Mouse (Mus musculus) intestine, embryonic 14.5 days (tissue): ENCODE data around the gene Fam19a2. TPM values are rescaled to one million over a fixed set of nuclear protein-coding genes. Genes with fewer than 3 reads are reported as not detected.

Source experiments
- ATAC-seq: fragments of 200-750 bp; cut with Nextera tagmentation; replicated peaks from 2 replicates; pipeline ENCODE4 v1.8.0; 2017; ENCODE audit warnings: low read depth, moderate number of reproducible peaks, moderate TSS enrichment, moderate library complexity; ENCODE audit not compliant: low FRiP score, low TSS enrichment
- DNase-seq: peaks from one replicate; pipeline ENCODE4 v3.0.0-alpha.2; 2018; ENCODE audit warnings: low spot score
- H3K27ac ChIP-seq: fragments of 300-500 bp; sonication (generic); 2 replicates; pipeline ENCODE4 v1.5.1; 2014; ENCODE audit warnings: low read depth, mild to moderate bottlenecking, control low read depth
- H3K27me3 ChIP-seq: fragments of 300-500 bp; sonication (generic); replicated peaks from 2 replicates; pipeline ENCODE4 v1.6.1; 2014; ENCODE audit warnings: low read length, control low read depth; ENCODE audit not compliant: control insufficient read depth, insufficient read depth
- H3K36me3 ChIP-seq: fragments of 300-500 bp; sonication (generic); 2 replicates; pipeline ENCODE4 v1.6.1; 2014; ENCODE audit warnings: low read length, control low read depth; ENCODE audit not compliant: control insufficient read depth, insufficient read depth
- H3K4me1 ChIP-seq: fragments of 300-500 bp; sonication (generic); replicated peaks from 2 replicates; pipeline ENCODE4 v1.6.1; 2014; ENCODE audit warnings: low read length, control low read depth, mixed read lengths; ENCODE audit not compliant: control insufficient read depth, insufficient read depth
- H3K4me2 ChIP-seq: fragments of 300-500 bp; sonication (generic); 2 replicates; pipeline ENCODE4 v1.6.1; 2014; ENCODE audit warnings: low read length
- H3K4me3 ChIP-seq: fragments of 300-500 bp; sonication (generic); 2 replicates; pipeline ENCODE4 v1.5.1; 2014; ENCODE audit warnings: low read depth, low read length, control low read depth, mixed read lengths
- H3K9ac ChIP-seq: fragments of 300-500 bp; sonication (generic); 2 replicates; pipeline ENCODE4 v1.6.1; 2014; ENCODE audit warnings: mild to moderate bottlenecking, low read length
- H3K9me3 ChIP-seq: fragments of 300-500 bp; sonication (generic); 2 replicates; pipeline ENCODE4 v1.6.1; 2016; ENCODE audit warnings: low read length, control low read depth; ENCODE audit not compliant: control insufficient read depth
- WGBS: fragments of 180-500 bp; shearing (Covaris S2); extraction: QIAGEN DNeasy Blood & Tissue Kit; methylation state at CpG from one replicate; pipeline ENCODE4 v1.1.7; 2014; 5-methylcytosine and 5-hydroxymethylcytosine counted together
- polyA plus RNA-seq: library from polyadenylated mRNA; unstranded; fragments of >200 nt; fragmentation: Nextera tagmentation; extraction: Ambion mirVana; gene quantifications from 2 replicates; pipeline ENCODE4 v1.2.1, GENCODE M21; 2014

Fam19a2 gene
- polyA plus RNA-seq, 1 experiment from 2014 or later, result 2.8 TPM

- ATAC-seq, result no peak
- 62% methylated on average over 2 of the region's 2 CpGs for WGBS
- no peak for DNase-seq
- H3K9me3 ChIP-seq, result 0 out of 2 replicates have a peak, but pooled peaks cover 5% of the 10 kb centered on the region
- H3K4me1 ChIP-seq, result no peaks in the 10 kb centered on the region
- no peak overlapping the region for H3K27ac ChIP-seq
- H3K9ac ChIP-seq, result no peak overlapping the region
- H3K27me3 ChIP-seq, result no peaks in the 10 kb centered on the region
- H3K4me2 ChIP-seq, result no peak overlapping the region
- H3K4me3 ChIP-seq, result no peak overlapping the region
- no peaks in the 10 kb centered on the region for H3K36me3 ChIP-seq
Measured at GRCm38 (mm10) chr10:123605671-123606070, 341.9 kb downstream of the Fam19a2 start.

GRCm38 (mm10) chr10:123626691-123627090 is 362.9 kb downstream of the Fam19a2 start:
- Histone ChIP-seq H3K9ac (no peak overlapping the region), H3K9me3 (no peaks in the 10 kb centered on the region), H3K27me3 (no peaks in the 10 kb centered on the region), H3K4me3 (no peak overlapping the region), H3K27ac (no peak overlapping the region), H3K4me1 (no peaks in the 10 kb centered on the region; the same call in 1 of the 2 replicates), H3K4me2 (no peak overlapping the region), H3K36me3 (no peaks in the 10 kb centered on the region)
- ATAC-seq, result no peak
- DNase-seq, result no peak
- WGBS, result 83% methylated on average over 2 of the region's 2 CpGs

GRCm38 (mm10) chr10:123629248-123629744 is 365.5 kb downstream of the Fam19a2 start:
- ATAC-seq, result no peak

DNA sequence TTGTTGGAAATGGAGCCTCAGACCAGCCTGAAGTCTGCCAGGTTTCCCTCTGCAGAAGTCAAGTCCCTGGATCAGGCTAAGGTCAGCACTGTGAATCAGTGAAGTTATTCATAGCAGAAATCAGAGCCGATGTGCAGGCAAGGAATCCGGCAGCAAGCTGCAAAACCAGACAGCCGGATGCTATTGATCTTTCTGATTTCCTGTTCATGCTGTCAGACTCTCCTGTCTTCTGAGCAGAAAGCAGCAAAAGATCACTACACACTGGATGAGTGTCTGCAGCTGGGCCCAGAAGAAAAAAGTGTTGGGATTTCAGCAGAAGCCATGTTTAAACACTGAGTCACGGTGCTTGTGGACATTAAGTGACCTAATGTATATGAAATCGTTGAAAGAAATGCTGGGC is 368.2 kb downstream of the Fam19a2 start:
- ATAC-seq (no peak), DNase-seq (no peak)
- H3K9ac ChIP-seq, result no peak overlapping the region
- no peaks in the 10 kb centered on the region for H3K27me3 ChIP-seq
- no peaks in the 10 kb centered on the region for H3K36me3 ChIP-seq
- 34% methylated on average over 5 of the region's 5 CpGs for WGBS
- peak overlapping the region; percentile 6; the same call in 1 of the 2 replicates for H3K27ac ChIP-seq
- no peak overlapping the region for H3K4me3 ChIP-seq
- no peaks in the 10 kb centered on the region for H3K9me3 ChIP-seq
- H3K4me2 ChIP-seq, result no peak overlapping the region
- peaks cover 6% of the 10 kb centered on the region; the same call in 1 of the 2 replicates for H3K4me1 ChIP-seq

More at GRCm38 (mm10) chr10:123629248-123629744, 365.5 kb downstream of the Fam19a2 start:
- no peak for DNase-seq
- H3K4me3 ChIP-seq, result no peak overlapping the region
- no peaks in the 10 kb centered on the region for H3K9me3 ChIP-seq
- peaks cover 6% of the 10 kb centered on the region; the same call in 1 of the 2 replicates for H3K4me1 ChIP-seq
- H3K27me3 ChIP-seq, result no peaks in the 10 kb centered on the region
- no peak overlapping the region for H3K27ac ChIP-seq
- no peak overlapping the region for H3K9ac ChIP-seq
- no peak overlapping the region for H3K4me2 ChIP-seq
- no peaks in the 10 kb centered on the region for H3K36me3 ChIP-seq
- 79% methylated on average over 5 of the region's 5 CpGs for WGBS

DNA sequence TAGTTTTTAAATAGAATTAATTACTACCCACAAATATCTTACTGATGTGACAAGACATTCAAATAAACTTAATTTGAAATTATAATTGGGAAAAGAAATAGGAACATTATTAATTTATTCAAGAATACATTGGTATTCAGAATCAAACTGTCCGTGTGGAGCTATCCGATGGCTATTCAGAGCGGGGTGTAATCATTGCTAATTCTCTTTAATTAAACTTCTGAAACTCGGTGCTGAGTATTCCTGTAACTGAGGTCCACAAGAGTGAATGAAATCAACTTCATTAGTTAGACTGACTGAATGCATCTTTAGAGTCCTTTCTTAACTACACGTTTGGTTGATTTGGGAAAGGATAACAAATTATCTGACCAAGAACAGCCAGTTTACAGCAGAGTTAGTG is 372.9 kb downstream of the Fam19a2 start:
- WGBS, result 87% methylated on average over 5 of the region's 5 CpGs
- Histone ChIP-seq H3K4me2 (no peak overlapping the region), H3K27ac (no peak overlapping the region), H3K9ac (no peak overlapping the region), H3K9me3 (no peaks in the 10 kb centered on the region), H3K36me3 (no peaks in the 10 kb centered on the region), H3K4me1 (peaks cover 6% of the 10 kb centered on the region; the same call in 1 of the 2 replicates), H3K27me3 (no peaks in the 10 kb centered on the region), H3K4me3 (no peak overlapping the region)
- ATAC-seq (no peak), DNase-seq (no peak)

- no peaks in the 10 kb centered on the region for H3K36me3 ChIP-seq
- H3K27ac ChIP-seq, result no peak overlapping the region
- no peaks in the 10 kb centered on the region; the same call in 1 of the 2 replicates for H3K4me1 ChIP-seq
- no peak overlapping the region for H3K9ac ChIP-seq
- no peak for DNase-seq
- no peaks in the 10 kb centered on the region for H3K27me3 ChIP-seq
- H3K4me2 ChIP-seq, result no peak overlapping the region
- H3K9me3 ChIP-seq, result no peaks in the 10 kb centered on the region
- ATAC-seq, result no peak
- no peak overlapping the region for H3K4me3 ChIP-seq
Measured at GRCm38 (mm10) chr10:123637496-123637895, 373.7 kb downstream of the Fam19a2 start.

DNA sequence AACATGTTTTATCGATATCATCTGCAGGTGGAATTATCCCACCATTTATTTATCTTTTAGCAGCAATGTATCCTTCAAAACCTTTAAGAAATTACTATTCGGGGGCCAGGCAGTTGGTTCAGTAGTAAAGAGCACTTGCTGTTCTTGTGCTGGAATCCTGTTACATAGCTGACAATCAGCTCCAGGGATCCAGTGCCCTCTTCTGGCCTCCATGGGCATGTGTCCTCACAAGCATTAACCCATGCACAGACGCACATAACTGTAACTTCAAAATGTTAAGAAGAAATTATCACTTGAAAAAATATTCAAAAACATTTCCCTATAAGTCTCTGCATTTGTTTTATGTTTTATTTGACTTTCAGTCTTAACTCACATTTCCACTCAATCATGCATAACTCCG is 381.8 kb downstream of the Fam19a2 start:
- 93% methylated on average over 4 of the region's 4 CpGs for WGBS
- Histone ChIP-seq H3K27me3 (no peaks in the 10 kb centered on the region), H3K4me3 (no peak overlapping the region), H3K36me3 (no peaks in the 10 kb centered on the region), H3K9ac (no peak overlapping the region), H3K4me1 (no peaks in the 10 kb centered on the region), H3K9me3 (no peaks in the 10 kb centered on the region), H3K4me2 (no peak overlapping the region), H3K27ac (no peak overlapping the region)
- ATAC-seq (no peak), DNase-seq (no peak)

GRCm38 (mm10) chr10:123671208-123671607 is 407.4 kb downstream of the Fam19a2 start:
- Histone ChIP-seq H3K36me3 (no peaks in the 10 kb centered on the region), H3K4me3 (no peak overlapping the region), H3K27ac (no peak overlapping the region), H3K9ac (no peak overlapping the region), H3K4me1 (no peaks in the 10 kb centered on the region), H3K4me2 (no peak overlapping the region), H3K9me3 (0 out of 2 replicates have a peak, but pooled peaks cover 3% of the 10 kb centered on the region), H3K27me3 (no peaks in the 10 kb centered on the region)
- ATAC-seq, result no peak
- no peak for DNase-seq

DNA sequence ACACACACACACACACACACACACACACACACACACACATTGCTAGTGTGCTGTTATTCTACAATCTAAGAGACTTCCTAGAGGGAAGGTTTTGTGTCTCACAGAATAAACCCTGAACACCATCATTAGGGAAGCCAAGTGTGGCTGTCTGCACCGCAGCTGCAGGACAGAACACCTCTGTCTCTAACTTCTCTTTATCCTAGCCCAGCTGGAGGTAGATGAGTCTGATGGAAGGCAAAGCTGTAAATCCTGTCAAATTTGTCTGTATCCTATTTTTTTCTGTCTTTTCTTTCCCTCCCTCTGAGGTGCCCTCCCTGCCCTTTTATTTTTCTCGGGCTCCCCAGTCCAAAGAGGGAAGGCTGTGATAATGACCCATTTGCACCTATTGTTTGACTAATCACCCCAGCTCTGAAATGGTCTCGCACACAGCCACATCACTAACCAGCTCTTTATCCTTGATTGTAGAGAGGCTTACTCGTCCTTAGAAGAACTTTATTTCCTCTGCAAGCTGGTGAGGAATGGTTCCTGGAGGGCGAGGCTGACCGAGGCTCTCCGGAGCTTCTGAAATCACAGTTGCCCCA is 414.6 kb downstream of the Fam19a2 start:
- Histone ChIP-seq H3K27ac (no peak overlapping the region), H3K27me3 (no peaks in the 10 kb centered on the region), H3K9ac (no peak overlapping the region), H3K36me3 (no peaks in the 10 kb centered on the region), H3K9me3 (no peaks in the 10 kb centered on the region), H3K4me2 (no peak overlapping the region), H3K4me3 (no peak overlapping the region), H3K4me1 (no peaks in the 10 kb centered on the region)
- DNase-seq (no peak), ATAC-seq (no peak)
- 18% methylated on average over 7 of the region's 7 CpGs for WGBS
